Mouse (Mus musculus): ENCODE results near the gene Gpc6. TPM values are rescaled to one million over a fixed set of nuclear protein-coding genes. Genes with fewer than 3 reads are reported as not detected.

Gene Gpc6
- polyA plus RNA-seq, 1 experiment from 2014 or later = 49.0 TPM

DNA sequence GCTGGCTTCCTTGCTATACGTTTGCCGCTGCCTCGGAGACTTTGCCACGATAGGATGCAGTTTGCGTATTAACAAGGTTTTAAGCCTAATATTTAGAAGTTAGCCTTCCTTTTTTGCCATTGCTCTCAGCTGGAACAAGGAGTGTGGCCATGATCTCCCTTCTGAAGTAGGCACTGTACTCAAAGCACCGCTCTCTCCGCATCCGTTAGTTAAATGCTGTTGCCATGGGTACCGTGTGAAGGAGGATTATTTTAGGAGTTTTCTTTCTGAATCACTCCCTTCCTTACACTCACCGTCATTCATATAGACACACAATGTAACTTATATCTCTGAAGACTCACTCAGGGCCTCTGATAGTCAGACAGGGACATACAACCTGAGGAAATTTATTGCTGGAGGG lies 993.6 kb downstream of the Gpc6 start:
- WGBS = 94% methylated on average over 10 of the region's 10 CpGs
- Histone ChIP-seq H3K4me2 (no peak overlapping the region), H3K36me3 (no peaks in the 10 kb centered on the region), H3K4me3 (replicated peaks) (no peak overlapping the region), H3K27ac (no peak overlapping the region), H3K4me1 (replicated peaks) (peaks cover 22% of the 10 kb centered on the region), H3K9ac (replicated peaks) (no peak overlapping the region), H3K27me3 (no peaks in the 10 kb centered on the region), H3K9me3 (no peaks in the 10 kb centered on the region)
- no peak for ATAC-seq (ENCODE audit: insufficient number of reproducible peaks, insufficient read depth, low FRiP score, low TSS enrichment, low read depth)

DNA sequence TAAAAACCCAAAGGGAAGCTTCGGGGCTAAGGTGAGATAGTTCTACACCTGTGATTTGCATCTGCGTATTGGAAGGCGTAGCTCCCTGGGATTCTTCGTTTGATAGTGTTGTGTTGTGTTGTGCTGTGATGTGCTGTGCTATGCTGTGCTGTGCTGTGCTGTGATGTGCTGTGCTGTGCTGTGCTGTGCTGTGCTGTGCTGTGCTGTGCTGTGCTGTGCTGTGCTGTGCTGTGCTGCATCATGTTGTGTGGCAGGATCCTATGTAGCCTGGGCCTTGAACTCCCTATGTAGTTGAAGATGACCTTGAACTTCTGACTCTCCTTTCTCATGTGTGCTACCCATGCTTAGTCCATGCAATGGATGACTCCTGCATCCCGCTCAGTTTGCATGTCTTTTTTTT lies 994.5 kb downstream of the Gpc6 start:
- no peaks in the 10 kb centered on the region for H3K27me3 ChIP-seq
- H3K27ac ChIP-seq = no peak overlapping the region
- H3K4me1 ChIP-seq (replicated peaks) = peaks cover 23% of the 10 kb centered on the region
- H3K4me2 ChIP-seq = no peak overlapping the region
- H3K36me3 ChIP-seq = no peaks in the 10 kb centered on the region
- 95% methylated on average over 5 of the region's 5 CpGs for WGBS
- H3K9me3 ChIP-seq = no peaks in the 10 kb centered on the region
- ATAC-seq (ENCODE audit: insufficient number of reproducible peaks, insufficient read depth, low FRiP score, low TSS enrichment, low read depth) = no peak
- no peak overlapping the region for H3K4me3 ChIP-seq (replicated peaks)
- H3K9ac ChIP-seq (replicated peaks) = no peak overlapping the region

DNA sequence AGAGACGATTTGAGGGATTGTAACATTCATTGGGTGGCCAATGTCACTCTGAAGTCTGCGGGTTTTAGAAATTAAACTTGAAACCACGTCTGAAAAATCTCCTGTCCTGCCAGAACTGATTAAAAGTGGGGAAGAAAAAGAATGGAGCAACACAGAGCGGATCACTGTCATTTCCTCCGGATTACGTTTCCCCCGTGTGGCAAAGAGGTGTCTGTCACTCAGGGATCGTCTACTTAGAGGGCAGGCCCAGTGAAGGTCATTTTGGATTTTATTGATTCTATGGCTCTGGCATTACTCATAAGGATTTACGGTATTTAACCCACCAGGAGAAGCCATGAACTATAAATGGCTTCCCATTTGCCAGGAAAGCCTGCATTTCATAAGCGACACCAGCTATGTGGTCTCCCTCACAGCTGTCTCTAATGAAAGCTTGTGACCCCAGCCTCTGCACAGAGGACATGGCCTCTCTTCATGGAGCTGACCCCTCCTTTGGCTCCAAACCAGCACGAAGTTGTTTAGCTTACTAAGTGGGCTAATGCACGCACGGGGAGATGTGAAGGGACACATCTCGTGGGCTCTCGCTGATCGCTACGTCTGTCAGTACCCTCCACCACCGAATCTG lies 996.4 kb downstream of the Gpc6 start:
- 29% methylated on average over 18 of the region's 18 CpGs for WGBS
- Histone ChIP-seq H3K27ac (no peak overlapping the region; the same call in 1 of the 2 replicates), H3K9ac (replicated peaks) (no peak overlapping the region), H3K4me3 (replicated peaks) (no peak overlapping the region), H3K36me3 (no peaks in the 10 kb centered on the region), H3K4me2 (peak overlapping the region; percentile 39), H3K4me1 (replicated peaks) (peaks cover 23% of the 10 kb centered on the region), H3K27me3 (0 out of 2 replicates have a peak, but pooled peaks cover 3% of the 10 kb centered on the region), H3K9me3 (no peaks in the 10 kb centered on the region)
- ATAC-seq (ENCODE audit: insufficient number of reproducible peaks, insufficient read depth, low FRiP score, low TSS enrichment, low read depth) = no peak; the same call in 1 of the 2 replicates

DNA sequence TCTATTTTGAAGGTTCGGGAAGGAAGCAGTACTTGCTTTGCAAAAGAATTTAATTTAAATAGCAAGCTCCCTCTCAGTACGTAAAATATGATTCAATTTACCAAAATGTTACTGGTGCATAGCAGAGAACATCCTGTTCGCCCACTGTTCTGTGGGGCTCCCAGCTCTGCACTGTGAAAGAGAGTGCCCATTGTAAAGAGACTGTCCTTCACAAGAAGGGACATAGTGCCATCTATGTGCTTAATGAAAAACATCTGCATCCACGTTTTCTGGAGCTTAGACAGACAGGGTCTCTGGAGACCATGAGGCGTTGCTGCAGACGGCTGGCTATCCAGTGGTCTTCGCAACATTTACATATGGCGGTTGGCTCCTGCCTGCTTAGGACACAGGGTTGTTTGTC lies 998.6 kb downstream of the Gpc6 start:
- H3K9me3 ChIP-seq = no peaks in the 10 kb centered on the region
- no peak for ATAC-seq (ENCODE audit: insufficient number of reproducible peaks, insufficient read depth, low FRiP score, low TSS enrichment, low read depth)
- peaks cover 24% of the 10 kb centered on the region for H3K4me1 ChIP-seq (replicated peaks)
- no peak overlapping the region for H3K9ac ChIP-seq (replicated peaks)
- 61% methylated on average over 8 of the region's 8 CpGs for WGBS
- 0 out of 2 replicates have a peak, but pooled peaks cover 3% of the 10 kb centered on the region for H3K27me3 ChIP-seq
- no peak overlapping the region for H3K27ac ChIP-seq
- H3K4me2 ChIP-seq = no peak overlapping the region
- no peak overlapping the region for H3K4me3 ChIP-seq (replicated peaks)
- H3K36me3 ChIP-seq = no peaks in the 10 kb centered on the region

DNA sequence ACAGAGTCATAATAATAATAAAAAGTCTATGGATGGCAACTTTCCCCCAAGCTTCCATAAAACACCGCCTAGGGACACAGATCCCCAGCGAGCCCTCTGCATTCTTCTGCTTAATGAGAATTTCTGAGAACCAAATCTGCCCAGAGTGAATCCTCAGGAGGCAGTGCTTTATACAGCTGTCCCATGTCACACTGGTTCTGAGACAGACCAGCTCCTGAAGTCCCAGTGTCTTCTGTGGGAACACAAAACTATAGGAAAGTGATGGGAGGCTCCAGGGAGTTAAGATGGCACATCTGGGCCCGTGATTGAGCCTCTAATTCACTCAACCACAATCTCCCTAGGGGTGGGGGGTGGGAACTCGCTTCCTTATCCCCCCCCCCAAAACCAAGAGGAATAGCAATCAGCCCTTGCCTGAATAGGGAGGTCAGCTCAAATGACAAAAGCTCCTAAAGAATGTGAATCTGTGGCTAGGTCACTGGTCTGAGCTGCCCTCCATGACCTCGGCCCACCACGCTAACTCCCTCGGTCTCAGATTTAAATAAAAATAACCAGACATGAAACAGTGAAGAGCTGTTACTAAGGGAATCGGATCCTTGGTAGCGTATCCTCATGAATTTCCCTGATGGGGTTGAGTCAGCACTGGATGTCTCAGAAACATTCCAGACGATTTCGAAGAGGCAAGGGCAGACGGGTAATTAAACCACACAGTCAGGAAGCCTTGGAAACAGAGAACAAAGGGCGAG lies 1005.2 kb downstream of the Gpc6 start:
- H3K4me2 ChIP-seq = no peak overlapping the region
- H3K27ac ChIP-seq = peak overlapping the region; percentile 67

DNA sequence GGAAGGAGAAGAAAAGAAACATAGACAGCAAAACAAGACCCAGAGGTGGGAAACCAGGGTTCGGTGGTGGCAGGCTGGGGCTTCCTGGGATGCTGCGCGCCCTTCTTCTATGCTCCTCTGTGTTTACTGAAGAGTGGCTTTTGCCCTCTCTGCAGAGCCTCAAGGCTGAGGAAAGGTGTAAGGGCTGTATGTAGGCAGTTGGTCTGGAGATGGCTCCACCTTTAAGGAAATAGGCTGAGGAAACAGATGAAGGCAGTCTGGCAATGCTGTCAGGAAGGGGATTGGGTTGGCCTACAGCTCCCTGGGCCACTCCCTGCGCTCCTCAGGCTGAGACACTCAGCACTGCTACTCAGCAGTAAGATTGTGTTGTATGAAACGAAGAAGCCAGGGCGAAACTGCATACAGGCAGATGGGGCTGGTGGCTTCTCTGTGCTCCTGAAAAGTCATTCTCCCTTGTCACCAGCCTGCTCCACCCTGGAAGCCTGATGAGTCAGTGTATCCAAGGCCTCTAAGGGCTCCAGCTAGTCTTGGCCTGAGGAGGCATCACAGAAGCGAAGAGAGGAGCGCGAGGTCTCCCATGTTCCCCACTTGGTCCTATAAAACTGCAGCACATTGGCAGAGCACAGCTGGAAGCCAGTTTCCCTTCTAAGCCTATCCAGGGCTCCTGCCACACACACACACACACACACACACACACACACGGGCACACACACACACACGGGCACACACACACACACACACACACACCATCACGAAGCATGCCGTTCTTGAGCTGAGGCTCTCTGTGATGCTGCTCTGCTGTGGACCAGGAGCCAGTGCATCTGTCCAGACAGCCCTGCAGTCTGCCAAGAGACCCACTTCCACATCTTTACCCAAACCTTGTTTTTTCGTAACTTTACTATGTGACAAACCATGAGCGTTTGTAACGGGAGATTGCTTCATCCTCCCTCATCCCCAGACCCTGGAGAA lies 1006.0 kb downstream of the Gpc6 start:
- Histone ChIP-seq H3K27ac (peak overlapping the region; percentile 67), H3K36me3 (no peaks in the 10 kb centered on the region), H3K27me3 (no peaks in the 10 kb centered on the region; the same call in 1 of the 2 replicates), H3K4me2 (no peak overlapping the region), H3K4me1 (replicated peaks) (peaks cover 31% of the 10 kb centered on the region), H3K9me3 (no peaks in the 10 kb centered on the region), H3K9ac (replicated peaks) (no peak overlapping the region), H3K4me3 (replicated peaks) (no peak overlapping the region)
- ATAC-seq (ENCODE audit: insufficient number of reproducible peaks, insufficient read depth, low FRiP score, low TSS enrichment, low read depth) = no peak
- 74% methylated on average over 16 of the region's 16 CpGs for WGBS

More for the DNA sequence above, 1005.2 kb downstream of the Gpc6 start:
- Histone ChIP-seq H3K9ac (replicated peaks) (no peak overlapping the region), H3K4me3 (replicated peaks) (no peak overlapping the region), H3K4me1 (replicated peaks) (peaks cover 31% of the 10 kb centered on the region), H3K36me3 (no peaks in the 10 kb centered on the region), H3K27me3 (peaks cover 2% of the 10 kb centered on the region; the same call in 1 of the 2 replicates), H3K9me3 (no peaks in the 10 kb centered on the region)
- ATAC-seq (ENCODE audit: insufficient number of reproducible peaks, insufficient read depth, low FRiP score, low TSS enrichment, low read depth) = no peak
- 18% methylated on average over 13 of the region's 13 CpGs for WGBS

DNA sequence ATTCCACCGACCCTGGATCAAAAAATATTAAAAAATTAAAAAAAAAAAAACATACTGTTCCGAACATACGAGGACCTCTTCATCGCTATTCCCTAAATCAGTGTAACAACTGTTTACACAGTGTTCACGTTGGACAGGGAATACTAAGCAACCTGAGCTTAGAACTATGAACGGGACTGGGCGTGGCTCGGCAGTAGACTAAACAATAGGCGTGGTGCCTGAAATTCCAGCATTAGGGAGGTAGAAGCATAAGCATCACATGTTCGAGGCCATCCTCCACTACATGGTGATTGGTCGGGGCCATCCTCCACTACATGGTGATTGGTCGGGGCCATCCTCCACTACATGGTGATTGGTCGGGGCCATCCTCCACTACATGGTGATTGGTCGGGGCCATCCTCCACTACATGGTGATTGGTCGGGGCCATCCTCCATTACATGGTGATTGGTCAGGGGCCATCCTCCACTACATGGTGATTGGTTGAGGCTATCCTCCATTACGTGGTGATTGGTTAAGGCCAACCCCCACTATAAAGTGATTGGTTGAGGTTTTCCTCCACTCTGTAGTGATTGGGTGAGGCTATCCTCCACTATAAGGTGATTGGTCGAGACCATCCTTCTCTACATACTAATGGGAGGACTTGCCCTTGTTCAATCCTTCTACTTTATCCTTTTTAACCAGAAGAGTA lies 1007.2 kb downstream of the Gpc6 start:
- Histone ChIP-seq H3K27me3 (no peaks in the 10 kb centered on the region; the same call in 1 of the 2 replicates), H3K9me3 (no peaks in the 10 kb centered on the region), H3K4me2 (no peak overlapping the region), H3K27ac (no peak overlapping the region), H3K36me3 (no peaks in the 10 kb centered on the region), H3K4me3 (replicated peaks) (no peak overlapping the region), H3K9ac (replicated peaks) (no peak overlapping the region), H3K4me1 (replicated peaks) (peaks cover 40% of the 10 kb centered on the region)
- 92% methylated on average over 17 of the region's 17 CpGs for WGBS
- no peak for ATAC-seq (ENCODE audit: insufficient number of reproducible peaks, insufficient read depth, low FRiP score, low TSS enrichment, low read depth)

DNA sequence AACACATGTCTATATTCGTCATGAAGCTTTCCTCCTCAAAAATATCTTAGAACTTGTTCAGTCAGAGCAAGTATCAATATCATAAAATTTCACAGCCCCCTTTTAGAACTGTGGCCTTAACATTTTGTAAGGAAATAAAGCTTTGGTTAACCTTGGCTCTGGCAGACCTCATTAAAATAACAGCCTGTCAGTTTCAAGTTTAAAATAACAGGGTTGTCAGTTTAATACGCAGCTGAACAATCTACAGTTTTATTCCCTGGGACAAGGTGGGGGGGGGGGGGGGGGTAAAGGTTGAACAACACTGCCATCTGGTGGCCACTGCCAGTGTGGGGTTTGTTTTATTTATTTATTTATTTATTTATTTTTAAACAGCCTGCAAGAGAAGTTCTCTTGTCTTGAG lies 1013.4 kb downstream of the Gpc6 start:
- peaks cover 15% of the 10 kb centered on the region for H3K4me1 ChIP-seq (replicated peaks)
- no peak overlapping the region for H3K27ac ChIP-seq
- H3K27me3 ChIP-seq = no peaks in the 10 kb centered on the region
- 0 out of 2 replicates have a peak, but pooled peaks have one; percentile 46 for ATAC-seq (ENCODE audit: insufficient number of reproducible peaks, insufficient read depth, low FRiP score, low TSS enrichment, low read depth)
- no peak overlapping the region for H3K4me2 ChIP-seq
- no peak overlapping the region for H3K4me3 ChIP-seq (replicated peaks)
- H3K9me3 ChIP-seq = no peaks in the 10 kb centered on the region
- no peaks in the 10 kb centered on the region for H3K36me3 ChIP-seq
- H3K9ac ChIP-seq (replicated peaks) = no peak overlapping the region
- WGBS = 10% methylated on average over 2 of the region's 2 CpGs

DNA sequence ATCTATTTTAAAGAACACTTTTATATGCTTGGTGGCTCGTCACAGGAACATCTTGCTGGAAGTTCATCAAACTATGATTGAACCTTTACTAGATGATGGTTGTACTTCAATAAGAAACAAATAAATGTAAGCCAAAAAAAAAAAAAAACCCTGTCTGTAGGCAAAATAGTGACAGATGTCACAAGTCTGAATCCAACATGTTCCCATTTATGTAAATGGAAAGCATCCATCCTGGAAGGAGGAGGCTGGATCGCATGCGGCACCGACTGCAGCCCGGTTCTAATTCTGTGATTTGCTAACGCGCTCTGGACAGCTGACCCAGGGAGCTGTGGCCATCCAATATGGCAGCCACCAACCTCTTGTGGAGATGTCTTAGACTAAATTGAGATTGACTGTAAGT lies 1014.4 kb downstream of the Gpc6 start:
- Histone ChIP-seq H3K4me1 (replicated peaks) (peaks cover 15% of the 10 kb centered on the region), H3K9ac (replicated peaks) (no peak overlapping the region), H3K27me3 (no peaks in the 10 kb centered on the region), H3K27ac (no peak overlapping the region), H3K9me3 (no peaks in the 10 kb centered on the region), H3K4me3 (replicated peaks) (no peak overlapping the region), H3K4me2 (no peak overlapping the region), H3K36me3 (no peaks in the 10 kb centered on the region)
- no peak for ATAC-seq (ENCODE audit: insufficient number of reproducible peaks, insufficient read depth, low FRiP score, low TSS enrichment, low read depth)
- WGBS = 88% methylated on average over 7 of the region's 7 CpGs

DNA sequence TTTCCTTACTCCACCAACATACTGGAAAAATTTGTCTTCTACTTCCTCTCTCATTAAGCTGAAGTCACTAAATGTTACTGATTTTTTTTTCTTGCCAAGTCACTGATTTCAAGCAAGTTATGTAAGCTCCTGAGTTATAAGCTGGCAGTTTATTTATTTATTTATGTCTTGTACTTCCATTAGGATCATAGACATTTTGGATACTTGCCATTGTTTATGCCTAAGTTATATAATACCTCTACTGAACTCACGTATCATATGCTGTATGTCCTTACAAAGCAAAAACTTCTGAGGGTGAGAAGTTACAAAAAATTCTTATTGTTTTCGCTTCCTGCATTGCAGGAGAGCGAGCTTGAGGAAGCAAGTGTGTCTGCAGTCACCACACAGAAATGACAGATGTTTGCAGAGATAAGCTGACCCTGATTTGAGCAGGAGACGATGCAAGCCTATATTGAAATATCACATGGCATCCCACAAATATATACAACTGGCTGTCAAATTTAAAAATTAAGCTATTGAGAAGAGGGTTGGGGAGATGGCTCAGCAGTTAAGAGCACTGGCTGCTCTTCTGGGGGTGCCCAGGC lies 1020.9 kb downstream of the Gpc6 start:
- H3K9me3 ChIP-seq = no peaks in the 10 kb centered on the region
- H3K4me3 ChIP-seq (replicated peaks) = no peak overlapping the region
- 90% methylated on average over 4 of the region's 4 CpGs for WGBS
- ATAC-seq (ENCODE audit: insufficient number of reproducible peaks, insufficient read depth, low FRiP score, low TSS enrichment, low read depth) = no peak
- no peaks in the 10 kb centered on the region for H3K27me3 ChIP-seq
- H3K4me1 ChIP-seq (replicated peaks) = 0 out of 2 replicates have a peak, but pooled peaks cover 3% of the 10 kb centered on the region
- no peak overlapping the region for H3K4me2 ChIP-seq
- no peak overlapping the region for H3K9ac ChIP-seq (replicated peaks)
- H3K36me3 ChIP-seq = no peaks in the 10 kb centered on the region
- no peak overlapping the region for H3K27ac ChIP-seq

Data from limb, embryonic 12.5 days (tissue).